Mouse (Mus musculus) lung, adult 2 months (tissue): Measurements from ENCODE around the gene Gpr37l1.

ENCODE experiments used
- CTCF ChIP-seq: fragments of 200-500 bp; IDR thresholded peaks from 2 replicates; pipeline ENCODE4 v1.5.1; 2011; ENCODE audit warnings: mild to moderate bottlenecking, low read length, control low read depth; ENCODE audit not compliant: insufficient read depth
- POLR2A ChIP-seq: fragments of 200-500 bp; IDR thresholded peaks from 2 replicates; pipeline ENCODE4 v1.6.1; 2011; ENCODE audit warnings: low read depth, mild to moderate bottlenecking, control low read depth, low read length, borderline replicate concordance; ENCODE audit errors: extremely low read depth

DNA sequence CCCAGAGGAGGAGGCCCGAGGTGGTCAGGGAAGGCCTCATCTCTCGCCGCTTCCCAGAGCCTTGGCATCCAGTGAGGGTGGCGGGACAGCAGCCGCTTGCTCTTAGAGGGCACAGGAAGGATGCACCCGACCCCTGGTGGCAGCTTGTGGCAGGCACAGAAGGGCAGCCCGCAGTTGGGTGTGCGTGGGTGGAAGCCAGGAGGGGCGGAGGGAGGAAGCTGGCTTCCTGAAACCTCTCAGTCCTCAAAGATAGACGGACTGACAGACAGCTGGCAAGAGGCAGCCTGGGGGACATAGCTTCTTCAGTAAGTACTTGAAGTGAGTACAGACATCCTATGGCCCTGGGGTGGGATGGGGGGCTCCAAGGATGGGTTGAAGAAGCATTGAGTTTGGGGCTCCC, 35.0 kb downstream of the Gpr37l1 start, which contains the start of gene Ptpn7:
- TF ChIP-seq CTCF = peak; percentile 69
- TF ChIP-seq POLR2A = no peak
